Mouse (Mus musculus) mammary gland, adult 2 months (tissue): ENCODE results near the gene Ddx52. TPM values are rescaled to one million over a fixed set of nuclear protein-coding genes. Genes with fewer than 3 reads are reported as not detected.

ENCODE experiments used
- polyA plus RNA-seq: library from polyadenylated mRNA; depleted of rRNA; stranded (reverse); fragments of >200 nt; gene quantifications from 2 replicates; pipeline ENCODE4 v1.2.3, GENCODE M21; 2012; ENCODE audit warnings: low replicate concordance; rRNA removed

Ddx52 gene
- polyA plus RNA-seq: 2.4 and 7.8 TPM in 2 replicates

GRCm38 (mm10) chr11:83941950-83942840 is at the start of gene Ddx52:
Gene Ddx52, plus strand, starts transcription at chr11:83942062.

GRCm38 (mm10) chr11:83963991-83964921 is 22.4 kb downstream of the Ddx52 start, which contains the start of gene Synrg:
Gene Synrg, plus strand, starts transcription at chr11:83964428.

Other genes with a start within 250 kb of the Ddx52 start
- 10.6 and 42.5 TPM in 2 replicates for gene Wfdc17, start 238.1 kb upstream of the Ddx52 start, polyA plus RNA-seq
- 51.7 and 105 TPM in 2 replicates for gene Wfdc18, start 233.0 kb upstream of the Ddx52 start, polyA plus RNA-seq
- 111 and 252 TPM in 2 replicates for gene Wfdc21, start 195.1 kb upstream of the Ddx52 start, polyA plus RNA-seq
- gene Heatr6, start 188.4 kb upstream of the Ddx52 start, polyA plus RNA-seq: 21.8 and 25.4 TPM in 2 replicates
- 0.10 and 0.23 TPM in 2 replicates for gene Hnf1b, start 92.0 kb upstream of the Ddx52 start, polyA plus RNA-seq
- 17.5 and 22.6 TPM in 2 replicates for gene Synrg, start 22.4 kb downstream of the Ddx52 start, polyA plus RNA-seq
- gene Dusp14, start 127.2 kb downstream of the Ddx52 start, polyA plus RNA-seq: 3.2 and 9.4 TPM in 2 replicates
- 3.1 and 6.1 TPM in 2 replicates for gene Tada2a, start 187.5 kb downstream of the Ddx52 start, polyA plus RNA-seq
- gene Acaca, start 187.6 kb downstream of the Ddx52 start, polyA plus RNA-seq: 267 and 405 TPM in 2 replicates
- gene Gm11437, start 225.4 kb downstream of the Ddx52 start, polyA plus RNA-seq: not detected in 2 replicates